Mouse (Mus musculus): ENCODE measurements around the gene Vmn2r35. TPM values are rescaled to one million over a fixed set of nuclear protein-coding genes. Genes with fewer than 3 reads are reported as not detected.

The Vmn2r35 gene
- not detected for polyA plus RNA-seq (2015; fragmentation: Illumina TruSeq; extraction: RNeasy Lipid Tissue Mini Kit (QIAGEN cat#74804); ENCODE audit: insufficient read depth, low replicate concordance)

DNA sequence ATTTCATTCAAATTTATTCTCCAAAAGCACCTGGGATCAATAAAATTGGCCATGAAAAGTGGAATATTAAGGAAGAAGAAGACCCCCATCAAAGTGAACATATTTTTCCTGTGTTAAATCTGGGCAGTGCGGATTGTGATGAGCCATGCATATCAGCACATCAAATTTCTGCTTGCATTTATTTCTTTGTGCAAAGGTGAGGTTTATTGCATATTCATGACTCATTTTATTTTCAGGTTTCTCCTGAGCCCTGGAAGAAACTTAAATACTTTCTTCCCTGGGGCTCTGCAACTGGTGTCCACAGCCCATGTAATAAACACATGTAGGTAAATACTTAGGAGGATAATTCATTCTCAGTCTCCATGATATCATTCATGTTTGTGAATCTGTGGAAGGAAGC lies at the start of gene Vmn2r35:
Gene Vmn2r35, minus strand, starts transcription at position 101 of the 400 bp plus-strand sequence.

Other genes with a start within 250 kb of the Vmn2r35 start
- gene Vmn2r34, start 130.4 kb downstream of the Vmn2r35 start, polyA plus RNA-seq (2015; fragmentation: Illumina TruSeq; extraction: RNeasy Lipid Tissue Mini Kit (QIAGEN cat#74804); ENCODE audit: insufficient read depth, low replicate concordance), result not detected
- gene Vmn2r36, start 82.6 kb upstream of the Vmn2r35 start, polyA plus RNA-seq (2015; fragmentation: Illumina TruSeq; extraction: RNeasy Lipid Tissue Mini Kit (QIAGEN cat#74804); ENCODE audit: insufficient read depth, low replicate concordance), result not detected

Data from spleen, adult 10 weeks (tissue).